Mouse (Mus musculus) cortical plate, adult 2 months (tissue): ENCODE data around the gene Pirb.
"Not testable (repeated sequence)": the region's sequence is repeated elsewhere in the genome, so short reads cannot be mapped to it uniquely, and the experiment has no call there.

Source experiments
- CTCF ChIP-seq: fragments of 200-500 bp; IDR thresholded peaks from 2 replicates; pipeline ENCODE4 v1.5.1; 2011; ENCODE audit warnings: mild to moderate bottlenecking, control low read depth, low read length; ENCODE audit not compliant: insufficient read depth; ENCODE audit errors: extremely low read depth
- POLR2A ChIP-seq: fragments of 200-500 bp; IDR thresholded peaks from 2 replicates; pipeline ENCODE4 v1.6.1; 2011; ENCODE audit warnings: mild to moderate bottlenecking, low read length, control low read depth; ENCODE audit not compliant: insufficient read depth; ENCODE audit errors: extremely low read depth

GRCm38 (mm10) chr7:3705461-3705860, 14.7 kb downstream of the Pirb start:
- not testable (repeated sequence) for TF ChIP-seq CTCF, POLR2A
